Mouse (Mus musculus) lung, adult 2 months (tissue): ENCODE results near the gene Arpc5.

Experiments
- CTCF ChIP-seq: fragments of 200-500 bp; IDR thresholded peaks from 2 replicates; pipeline ENCODE4 v1.5.1; 2011; ENCODE audit warnings: mild to moderate bottlenecking, low read length, control low read depth; ENCODE audit not compliant: insufficient read depth
- POLR2A ChIP-seq: fragments of 200-500 bp; IDR thresholded peaks from 2 replicates; pipeline ENCODE4 v1.6.1; 2011; ENCODE audit warnings: low read depth, mild to moderate bottlenecking, control low read depth, low read length, borderline replicate concordance; ENCODE audit errors: extremely low read depth

- no peak for TF ChIP-seq CTCF
- no peak for TF ChIP-seq POLR2A
These were observed 33.6 kb downstream of the Arpc5 start, which contains the start of gene Ncf2 for GRCm38 (mm10) chr1:152799897-152800296.
